28 mouse cellular contexts compared by ENCODE assay signal in genomic region chr2:122775491-122775890, GRCm38 (mm10).
"Had no signal": no experiment of that assay in that cellular context is flagged by ENCODE, and none has a peak within 500 bp of the region (broad histone marks: within the 10 kb centered on the region; RNA-seq: fewer than 3 reads in every experiment).

No protein-coding gene starts in this region.

- H3K4me2 ChIP-seq: heart, embryonic 12.5 days; hindbrain, embryonic 12.5 days; hindbrain, embryonic 14.5 days; intestine, embryonic 15.5 days; kidney, embryonic 15.5 days; limb, embryonic 12.5 days; liver, embryonic 11.5 days; liver, embryonic 13.5 days had no signal

- H3K9ac ChIP-seq: heart, embryonic 12.5 days; hindbrain, embryonic 12.5 days; hindbrain, embryonic 14.5 days; intestine, embryonic 15.5 days; kidney, embryonic 15.5 days; limb, embryonic 12.5 days; liver, embryonic 13.5 days had no signal

- H3K36me3 ChIP-seq: heart, embryonic 10.5 days; heart, embryonic 12.5 days; hindbrain, embryonic 10.5 days; hindbrain, embryonic 12.5 days; intestine, embryonic 15.5 days; kidney, embryonic 15.5 days; limb, embryonic 10.5 days; limb, embryonic 12.5 days; liver, embryonic 13.5 days had no signal

- H3K4me3 ChIP-seq: gastrocnemius, adult 2 months; heart, embryonic 10.5 days; heart, embryonic 12.5 days; hindbrain, embryonic 10.5 days; hindbrain, embryonic 12.5 days; intestine, embryonic 15.5 days; kidney, embryonic 15.5 days; limb, embryonic 10.5 days; limb, embryonic 12.5 days; liver, embryonic 13.5 days had no signal

- H3K9me3 ChIP-seq: heart, embryonic 10.5 days; heart, embryonic 12.5 days; hindbrain, embryonic 10.5 days; hindbrain, embryonic 12.5 days; intestine, embryonic 15.5 days; kidney, embryonic 15.5 days; limb, embryonic 10.5 days; limb, embryonic 12.5 days; liver, embryonic 13.5 days had no signal

- H3K4me1 ChIP-seq: heart, embryonic 10.5 days; heart, embryonic 12.5 days; hindbrain, embryonic 10.5 days; hindbrain, embryonic 12.5 days; intestine, embryonic 15.5 days; kidney, embryonic 15.5 days; limb, embryonic 10.5 days; limb, embryonic 12.5 days; liver, embryonic 13.5 days had no signal

- DNase-seq: gastrocnemius, adult 2 months; gastrocnemius, postnatal 10 days; gastrocnemius, postnatal 25 days; heart, adult 18-20 months; heart, postnatal 10 days; heart, postnatal 4 days; kidney, adult 18-20 months; kidney, adult 9 months; kidney, postnatal 14 days; kidney, postnatal 36 days; layer of hippocampus, adult 9-11 months; layer of hippocampus, postnatal 36 days; liver; liver, embryonic 13.5 days had no signal

- H3K27ac ChIP-seq: gastrocnemius, adult 2 months; heart, embryonic 10.5 days; hindbrain, embryonic 10.5 days; hindbrain, embryonic 12.5 days; hindbrain, embryonic 14.5 days; intestine, embryonic 15.5 days; kidney, embryonic 15.5 days; kidney, postnatal 0 days; limb, embryonic 10.5 days; limb, embryonic 12.5 days; liver, embryonic 13.5 days had no signal

- H3K27me3 ChIP-seq: heart, embryonic 12.5 days; hindbrain, embryonic 12.5 days; intestine, embryonic 15.5 days; kidney, embryonic 15.5 days; limb, embryonic 12.5 days; liver, embryonic 13.5 days had no signal

- ATAC-seq: hindbrain, embryonic 16.5 days; inflammation-experienced regulatory T-cells, adult 6 months; intestine, embryonic 15.5 days; intestine, postnatal 0 days had no signal
